Mouse (Mus musculus) heart, embryonic 10.5 days (tissue): ENCODE measurements around the gene Frmd4a. TPM values are rescaled to one million over a fixed set of nuclear protein-coding genes. Genes with fewer than 3 reads are reported as not detected.
A peak's percentile ranks its signal among the peaks of the same experiment; 100 is the strongest.

Experiments used
- DNase-seq: peaks from one replicate; pipeline ENCODE4 v3.0.0-alpha.2; 2017; ENCODE audit warnings: low spot score
- H3K27ac ChIP-seq: fragments of 300-500 bp; sonication (generic); 2 replicates; pipeline ENCODE4 v1.5.1; 2016; ENCODE audit warnings: mild to moderate bottlenecking
- H3K27me3 ChIP-seq: fragments of 300-500 bp; sonication (generic); 2 replicates; pipeline ENCODE4 v1.6.1; 2016; ENCODE audit warnings: mild to moderate bottlenecking; ENCODE audit not compliant: poor library complexity, insufficient read depth, severe bottlenecking
- H3K36me3 ChIP-seq: fragments of 300-500 bp; sonication (generic); 2 replicates; pipeline ENCODE4 v1.6.1; 2016; ENCODE audit warnings: mild to moderate bottlenecking, moderate library complexity
- H3K4me1 ChIP-seq: fragments of 300-500 bp; sonication (generic); 2 replicates; pipeline ENCODE4 v1.6.1; 2016; ENCODE audit warnings: mild to moderate bottlenecking
- H3K4me3 ChIP-seq: fragments of 300-500 bp; sonication (generic); 2 replicates; pipeline ENCODE4 v1.5.1; 2016; ENCODE audit warnings: mild to moderate bottlenecking, moderate library complexity
- H3K9me3 ChIP-seq: fragments of 300-500 bp; sonication (generic); 2 replicates; pipeline ENCODE4 v1.6.1; 2016; ENCODE audit warnings: mild to moderate bottlenecking, moderate library complexity
- WGBS: fragments of 180-500 bp; shearing (Covaris S2); methylation state at CpG from one replicate; pipeline ENCODE4 v1.1.7; 2016; 5-methylcytosine and 5-hydroxymethylcytosine counted together
- polyA plus RNA-seq: library from polyadenylated mRNA; unstranded; fragments of >200 nt; fragmentation: Nextera tagmentation; extraction: Ambion mirVana; gene quantifications from 2 replicates; pipeline ENCODE4 v1.2.1, GENCODE M21; 2016

Gene Frmd4a
- polyA plus RNA-seq, 1 experiment from 2014 or later = 29.4 TPM

GRCm38 (mm10) chr2:4285693-4286291 lies 268.3 kb downstream of the Frmd4a start:
- Histone ChIP-seq H3K4me1 (peaks cover 19% of the 10 kb centered on the region), H3K27ac (no peak overlapping the region), H3K9me3 (no peaks in the 10 kb centered on the region), H3K4me3 (no peak overlapping the region), H3K27me3 (no peaks in the 10 kb centered on the region), H3K36me3 (no peaks in the 10 kb centered on the region)
- no peak for DNase-seq
- 32% methylated on average over 4 of the region's 4 CpGs for WGBS

GRCm38 (mm10) chr2:4286390-4286901 lies 268.9 kb downstream of the Frmd4a start:
- Histone ChIP-seq H3K4me3 (no peak overlapping the region), H3K27ac (no peak overlapping the region)
- DNase-seq = no peak

GRCm38 (mm10) chr2:4290475-4290874 lies 273.0 kb downstream of the Frmd4a start:
- Histone ChIP-seq H3K4me1 (peaks cover 9% of the 10 kb centered on the region; the same call in 1 of the 2 replicates), H3K36me3 (no peaks in the 10 kb centered on the region), H3K27me3 (no peaks in the 10 kb centered on the region), H3K27ac (no peak overlapping the region), H3K4me3 (no peak overlapping the region), H3K9me3 (no peaks in the 10 kb centered on the region)
- WGBS = 91% methylated on average over 2 of the region's 2 CpGs
- DNase-seq = no peak

More at GRCm38 (mm10) chr2:4286390-4286901, 268.9 kb downstream of the Frmd4a start:
- no peaks in the 10 kb centered on the region for H3K27me3 ChIP-seq
- no peaks in the 10 kb centered on the region for H3K9me3 ChIP-seq
- H3K36me3 ChIP-seq = no peaks in the 10 kb centered on the region
- H3K4me1 ChIP-seq = peaks cover 19% of the 10 kb centered on the region
- WGBS = 65% methylated on average over 8 of the region's 8 CpGs

- Histone ChIP-seq H3K36me3 (no peaks in the 10 kb centered on the region), H3K27ac (no peak overlapping the region), H3K27me3 (no peaks in the 10 kb centered on the region), H3K4me3 (no peak overlapping the region), H3K4me1 (peaks cover 7% of the 10 kb centered on the region; the same call in 1 of the 2 replicates), H3K9me3 (no peaks in the 10 kb centered on the region)
- DNase-seq = no peak
- 55% methylated on average over 2 of the region's 2 CpGs for WGBS
Observed at GRCm38 (mm10) chr2:4291100-4291499, 273.6 kb downstream of the Frmd4a start.

- no peak for DNase-seq
- WGBS = 92% methylated on average over 3 of the region's 3 CpGs
- Histone ChIP-seq H3K9me3 (no peaks in the 10 kb centered on the region), H3K4me3 (no peak overlapping the region), H3K27ac (no peak overlapping the region), H3K27me3 (no peaks in the 10 kb centered on the region), H3K4me1 (peaks cover 5% of the 10 kb centered on the region; the same call in 1 of the 2 replicates), H3K36me3 (no peaks in the 10 kb centered on the region)
Observed at GRCm38 (mm10) chr2:4291671-4292070, 274.2 kb downstream of the Frmd4a start.

- no peaks in the 10 kb centered on the region for H3K9me3 ChIP-seq
- no peaks in the 10 kb centered on the region for H3K27me3 ChIP-seq
- H3K36me3 ChIP-seq = no peaks in the 10 kb centered on the region
- H3K4me3 ChIP-seq = no peak overlapping the region
- DNase-seq = no peak
- H3K4me1 ChIP-seq = peaks cover 24% of the 10 kb centered on the region
- H3K27ac ChIP-seq = no peak overlapping the region
- WGBS = 68% methylated on average over 1 of the region's 1 CpGs
Observed at GRCm38 (mm10) chr2:4293726-4294125, 276.2 kb downstream of the Frmd4a start.

- Histone ChIP-seq H3K27me3 (no peaks in the 10 kb centered on the region), H3K4me3 (no peak overlapping the region), H3K27ac (peak overlapping the region; percentile 8; the same call in 1 of the 2 replicates), H3K9me3 (no peaks in the 10 kb centered on the region), H3K36me3 (no peaks in the 10 kb centered on the region), H3K4me1 (peaks cover 42% of the 10 kb centered on the region)
- DNase-seq = no peak
Observed at GRCm38 (mm10) chr2:4295641-4296040, 278.1 kb downstream of the Frmd4a start.

GRCm38 (mm10) chr2:4296881-4297280 lies 279.4 kb downstream of the Frmd4a start:
- H3K4me3 ChIP-seq = no peak overlapping the region
- H3K27ac ChIP-seq = peak overlapping the region; percentile 92
- H3K36me3 ChIP-seq = no peaks in the 10 kb centered on the region
- no peak for DNase-seq
- no peaks in the 10 kb centered on the region for H3K9me3 ChIP-seq
- 75% methylated on average over 10 of the region's 10 CpGs for WGBS
- H3K4me1 ChIP-seq = peaks cover 53% of the 10 kb centered on the region
- no peaks in the 10 kb centered on the region for H3K27me3 ChIP-seq

- Histone ChIP-seq H3K4me1 (peaks cover 53% of the 10 kb centered on the region), H3K27ac (peak overlapping the region; percentile 92), H3K9me3 (no peaks in the 10 kb centered on the region), H3K27me3 (no peaks in the 10 kb centered on the region), H3K4me3 (peak overlapping the region; percentile 47), H3K36me3 (no peaks in the 10 kb centered on the region)
- peak; percentile 89 for DNase-seq
- WGBS = 7% methylated on average over 19 of the region's 19 CpGs
Observed at GRCm38 (mm10) chr2:4298325-4299215, 281.1 kb downstream of the Frmd4a start.

GRCm38 (mm10) chr2:4299593-4299992 lies 282.1 kb downstream of the Frmd4a start:
- no peaks in the 10 kb centered on the region for H3K36me3 ChIP-seq
- H3K4me1 ChIP-seq = peaks cover 53% of the 10 kb centered on the region
- no peaks in the 10 kb centered on the region for H3K27me3 ChIP-seq
- no peak overlapping the region for H3K4me3 ChIP-seq
- H3K9me3 ChIP-seq = no peaks in the 10 kb centered on the region
- WGBS = 62% methylated on average over 12 of the region's 12 CpGs
- no peak for DNase-seq
- peak overlapping the region; percentile 92 for H3K27ac ChIP-seq

- peak; percentile 78 for DNase-seq
- no peaks in the 10 kb centered on the region for H3K9me3 ChIP-seq
- no peaks in the 10 kb centered on the region for H3K36me3 ChIP-seq
- H3K4me1 ChIP-seq = peaks cover 54% of the 10 kb centered on the region
- peak overlapping the region; percentile 61 for H3K4me3 ChIP-seq
- peak overlapping the region; percentile 92 for H3K27ac ChIP-seq
- 20% methylated on average over 13 of the region's 13 CpGs for WGBS
- H3K27me3 ChIP-seq = no peaks in the 10 kb centered on the region
Observed at GRCm38 (mm10) chr2:4300383-4300811, 282.9 kb downstream of the Frmd4a start.

GRCm38 (mm10) chr2:4300816-4301215 lies 283.3 kb downstream of the Frmd4a start:
- H3K4me1 ChIP-seq = peaks cover 56% of the 10 kb centered on the region
- WGBS = 12% methylated on average over 8 of the region's 8 CpGs

GRCm38 (mm10) chr2:4301256-4301655 lies 283.7 kb downstream of the Frmd4a start:
- H3K27ac ChIP-seq = peak overlapping the region; percentile 92
- no peaks in the 10 kb centered on the region for H3K9me3 ChIP-seq
- 23% methylated on average over 5 of the region's 6 CpGs for WGBS
- peaks cover 51% of the 10 kb centered on the region for H3K4me1 ChIP-seq
- H3K27me3 ChIP-seq = no peaks in the 10 kb centered on the region
- no peaks in the 10 kb centered on the region for H3K36me3 ChIP-seq
- H3K4me3 ChIP-seq = peak overlapping the region; percentile 61
- DNase-seq = no peak

More at GRCm38 (mm10) chr2:4300816-4301215, 283.3 kb downstream of the Frmd4a start:
- Histone ChIP-seq H3K9me3 (no peaks in the 10 kb centered on the region), H3K36me3 (no peaks in the 10 kb centered on the region), H3K27me3 (no peaks in the 10 kb centered on the region), H3K4me3 (peak overlapping the region; percentile 61), H3K27ac (peak overlapping the region; percentile 92)
- no peak for DNase-seq
